Mouse (Mus musculus) hindbrain, embryonic 12.5 days (tissue): Measurements from ENCODE around the gene Rnf4. TPM values are rescaled to one million over a fixed set of nuclear protein-coding genes. Genes with fewer than 3 reads are reported as not detected.
A peak's percentile ranks its signal among the peaks of the same experiment; 100 is the strongest.

Source experiments
- ATAC-seq: fragments of 200-750 bp; cut with Nextera tagmentation; 2 replicates; pipeline ENCODE4 v1.8.0; 2017; ENCODE audit warnings: moderate TSS enrichment; ENCODE audit not compliant: low FRiP score
- H3K27ac ChIP-seq: fragments of 300-500 bp; sonication (generic); 2 replicates; pipeline ENCODE4 v1.5.1; 2016; ENCODE audit warnings: mild to moderate bottlenecking
- H3K27me3 ChIP-seq: fragments of 300-500 bp; sonication (generic); 2 replicates; pipeline ENCODE4 v1.6.1; 2016; ENCODE audit warnings: mild to moderate bottlenecking
- H3K36me3 ChIP-seq: fragments of 300-500 bp; sonication (generic); 2 replicates; pipeline ENCODE4 v1.6.1; 2016; ENCODE audit warnings: mild to moderate bottlenecking
- H3K4me1 ChIP-seq: fragments of 300-500 bp; sonication (generic); 2 replicates; pipeline ENCODE4 v1.6.1; 2016
- H3K4me2 ChIP-seq: fragments of 300-500 bp; sonication (generic); replicated peaks from 2 replicates; pipeline ENCODE4 v1.6.1; 2016; ENCODE audit warnings: mild to moderate bottlenecking
- H3K4me3 ChIP-seq: fragments of 300-500 bp; sonication (generic); 2 replicates; pipeline ENCODE4 v1.5.1; 2016; ENCODE audit warnings: mild to moderate bottlenecking
- H3K9ac ChIP-seq: fragments of 300-500 bp; sonication (generic); 2 replicates; pipeline ENCODE4 v1.6.1; 2016; ENCODE audit warnings: mild to moderate bottlenecking, moderate library complexity
- H3K9me3 ChIP-seq: fragments of 300-500 bp; sonication (generic); replicated peaks from 2 replicates; pipeline ENCODE4 v1.6.1; 2016; ENCODE audit warnings: mild to moderate bottlenecking
- WGBS: fragments of 180-500 bp; shearing (Covaris S2); methylation state at CpG from one replicate; pipeline ENCODE4 v1.1.7; 2016; 5-methylcytosine and 5-hydroxymethylcytosine counted together
- polyA plus RNA-seq: library from polyadenylated mRNA; unstranded; fragments of >200 nt; fragmentation: Nextera tagmentation; extraction: Ambion mirVana; gene quantifications from 2 replicates; pipeline ENCODE4 v1.2.1, GENCODE M21; 2016

Gene Rnf4
- polyA plus RNA-seq, 1 experiment from 2014 or later: 158 TPM

GRCm38 (mm10) chr5:34360261-34360660, 24.2 kb downstream of the Rnf4 start:
- H3K27ac ChIP-seq: no peak overlapping the region

GRCm38 (mm10) chr5:34363115-34363514, 27.0 kb downstream of the Rnf4 start:
- H3K27ac ChIP-seq: no peak overlapping the region
- H3K36me3 ChIP-seq: peaks cover 16% of the 10 kb centered on the region
- no peaks in the 10 kb centered on the region for H3K9me3 ChIP-seq
- no peak for ATAC-seq
- H3K27me3 ChIP-seq: no peaks in the 10 kb centered on the region
- H3K4me2 ChIP-seq: no peak overlapping the region
- H3K4me3 ChIP-seq: no peak overlapping the region
- no peaks in the 10 kb centered on the region for H3K4me1 ChIP-seq
- no peak overlapping the region for H3K9ac ChIP-seq

More at GRCm38 (mm10) chr5:34360261-34360660, 24.2 kb downstream of the Rnf4 start:
- Histone ChIP-seq H3K9me3 (no peaks in the 10 kb centered on the region), H3K27me3 (no peaks in the 10 kb centered on the region), H3K9ac (no peak overlapping the region), H3K36me3 (peaks cover 30% of the 10 kb centered on the region), H3K4me3 (no peak overlapping the region), H3K4me2 (no peak overlapping the region), H3K4me1 (no peaks in the 10 kb centered on the region)
- 91% methylated on average over 3 of the region's 3 CpGs for WGBS
- no peak for ATAC-seq

GRCm38 (mm10) chr5:34368551-34369290, 32.6 kb downstream of the Rnf4 start:
- no peaks in the 10 kb centered on the region for H3K36me3 ChIP-seq
- H3K9ac ChIP-seq: peak overlapping the region; percentile 67
- H3K27me3 ChIP-seq: no peaks in the 10 kb centered on the region
- H3K27ac ChIP-seq: peak overlapping the region; percentile 85
- ATAC-seq: no peak
- WGBS: 69% methylated on average over 7 of the region's 7 CpGs
- H3K9me3 ChIP-seq: no peaks in the 10 kb centered on the region
- peaks cover 22% of the 10 kb centered on the region for H3K4me1 ChIP-seq
- peak overlapping the region; percentile 61 for H3K4me2 ChIP-seq
- H3K4me3 ChIP-seq: peak overlapping the region; percentile 96

- Histone ChIP-seq H3K4me1 (peaks cover 22% of the 10 kb centered on the region), H3K4me2 (peak within 1 kb of the TSS; percentile 72), H3K36me3 (no peaks in the 10 kb centered on the region), H3K9me3 (no peaks in the 10 kb centered on the region), H3K27me3 (no peaks in the 10 kb centered on the region), H3K4me3 (peak within 1 kb of the TSS; percentile 96), H3K9ac (peak within 1 kb of the TSS; percentile 93), H3K27ac (peak within 1 kb of the TSS; percentile 85)
- peak; percentile 100 for ATAC-seq
- under 1% methylated on average over 52 of the region's 64 CpGs for WGBS
These were observed 33.4 kb downstream of the Rnf4 start, which contains the start of gene Fam193a for GRCm38 (mm10) chr5:34369341-34370021. Gene Fam193a, plus strand, starts transcription at chr5:34369933.

- peak overlapping the region; percentile 85 for H3K27ac ChIP-seq
- H3K9ac ChIP-seq: peak overlapping the region; percentile 93
- no peaks in the 10 kb centered on the region for H3K36me3 ChIP-seq
- ATAC-seq: no peak
- H3K4me1 ChIP-seq: peaks cover 22% of the 10 kb centered on the region
- H3K4me3 ChIP-seq: peak overlapping the region; percentile 96
- H3K4me2 ChIP-seq: peak overlapping the region; percentile 72
- H3K9me3 ChIP-seq: no peaks in the 10 kb centered on the region
- no peaks in the 10 kb centered on the region for H3K27me3 ChIP-seq
- under 1% methylated on average over 49 of the region's 114 CpGs for WGBS
These were observed 34.1 kb downstream of the Rnf4 start for GRCm38 (mm10) chr5:34370022-34370823.

- peak overlapping the region; percentile 72 for H3K4me2 ChIP-seq
- ATAC-seq: no peak
- 37% methylated on average over 8 of the region's 8 CpGs for WGBS
These were observed 34.8 kb downstream of the Rnf4 start for GRCm38 (mm10) chr5:34370840-34371239.

GRCm38 (mm10) chr5:34372141-34372540, 36.1 kb downstream of the Rnf4 start:
- H3K4me2 ChIP-seq: peak overlapping the region; percentile 72
- peaks cover 22% of the 10 kb centered on the region for H3K4me1 ChIP-seq
- H3K4me3 ChIP-seq: no peak overlapping the region
- H3K36me3 ChIP-seq: no peaks in the 10 kb centered on the region
- no peak for ATAC-seq
- H3K27me3 ChIP-seq: no peaks in the 10 kb centered on the region
- no peak overlapping the region for H3K9ac ChIP-seq
- H3K27ac ChIP-seq: no peak overlapping the region
- no peaks in the 10 kb centered on the region for H3K9me3 ChIP-seq

More at GRCm38 (mm10) chr5:34370840-34371239, 34.8 kb downstream of the Rnf4 start:
- Histone ChIP-seq H3K9ac (peak overlapping the region; percentile 93), H3K27me3 (no peaks in the 10 kb centered on the region), H3K27ac (no peak overlapping the region), H3K4me1 (peaks cover 22% of the 10 kb centered on the region), H3K36me3 (no peaks in the 10 kb centered on the region), H3K9me3 (no peaks in the 10 kb centered on the region), H3K4me3 (peak overlapping the region; percentile 96)

- Histone ChIP-seq H3K36me3 (no peaks in the 10 kb centered on the region), H3K4me2 (peak overlapping the region; percentile 72; the same call in 1 of the 2 replicates), H3K9me3 (no peaks in the 10 kb centered on the region), H3K27me3 (no peaks in the 10 kb centered on the region), H3K27ac (no peak overlapping the region), H3K9ac (no peak overlapping the region), H3K4me3 (no peak overlapping the region), H3K4me1 (peaks cover 22% of the 10 kb centered on the region)
- ATAC-seq: no peak
These were observed 36.5 kb downstream of the Rnf4 start for GRCm38 (mm10) chr5:34372541-34372940.

- Histone ChIP-seq H3K36me3 (no peaks in the 10 kb centered on the region), H3K4me2 (no peak overlapping the region), H3K27me3 (no peaks in the 10 kb centered on the region), H3K27ac (no peak overlapping the region), H3K9me3 (no peaks in the 10 kb centered on the region), H3K4me1 (no peaks in the 10 kb centered on the region), H3K4me3 (no peak overlapping the region), H3K9ac (no peak overlapping the region)
- ATAC-seq: no peak
These were observed 42.7 kb downstream of the Rnf4 start for GRCm38 (mm10) chr5:34378787-34379186.

GRCm38 (mm10) chr5:34381700-34382099, 45.6 kb downstream of the Rnf4 start:
- 92% methylated on average over 2 of the region's 2 CpGs for WGBS
- ATAC-seq: no peak

GRCm38 (mm10) chr5:34385616-34386015, 49.5 kb downstream of the Rnf4 start:
- ATAC-seq: no peak
- Histone ChIP-seq H3K9ac (no peak overlapping the region), H3K4me3 (no peak overlapping the region), H3K27ac (no peak overlapping the region), H3K9me3 (peaks cover 9% of the 10 kb centered on the region; the same call in 1 of the 2 replicates), H3K27me3 (no peaks in the 10 kb centered on the region), H3K4me1 (no peaks in the 10 kb centered on the region), H3K4me2 (no peak overlapping the region), H3K36me3 (peaks cover 11% of the 10 kb centered on the region; the same call in 1 of the 2 replicates)
- WGBS: 96% methylated on average over 5 of the region's 5 CpGs

More at GRCm38 (mm10) chr5:34381700-34382099, 45.6 kb downstream of the Rnf4 start:
- Histone ChIP-seq H3K4me1 (no peaks in the 10 kb centered on the region), H3K36me3 (peaks cover 11% of the 10 kb centered on the region; the same call in 1 of the 2 replicates), H3K4me3 (no peak overlapping the region), H3K27ac (no peak overlapping the region), H3K4me2 (no peak overlapping the region), H3K9ac (no peak overlapping the region), H3K27me3 (no peaks in the 10 kb centered on the region), H3K9me3 (peaks cover 9% of the 10 kb centered on the region; the same call in 1 of the 2 replicates)

GRCm38 (mm10) chr5:34386744-34387143, 50.7 kb downstream of the Rnf4 start:
- Histone ChIP-seq H3K4me1 (no peaks in the 10 kb centered on the region), H3K27ac (no peak overlapping the region), H3K4me3 (no peak overlapping the region), H3K27me3 (no peaks in the 10 kb centered on the region), H3K36me3 (peaks cover 11% of the 10 kb centered on the region; the same call in 1 of the 2 replicates), H3K9ac (no peak overlapping the region), H3K4me2 (no peak overlapping the region), H3K9me3 (peaks cover 9% of the 10 kb centered on the region; the same call in 1 of the 2 replicates)
- WGBS: 100% methylated on average over 2 of the region's 2 CpGs
- no peak for ATAC-seq
